Mouse (Mus musculus) C2C12 (cell line): ENCODE data around the gene Bmf. TPM values are rescaled to one million over a fixed set of nuclear protein-coding genes. Genes with fewer than 3 reads are reported as not detected.

ENCODE experiments used
- H3K27me3 ChIP-seq: one replicate; pipeline ENCODE4 v1.6.1; 2011; ENCODE audit not compliant: control insufficient read depth, insufficient read depth, insufficient read length
- H3K36me3 ChIP-seq: one replicate; pipeline ENCODE4 v1.6.1; 2011; ENCODE audit not compliant: control insufficient read depth, insufficient read depth
- H3K4me3 ChIP-seq: one replicate; pipeline ENCODE4 v1.5.1; 2011; ENCODE audit warnings: mild to moderate bottlenecking, control low read depth; ENCODE audit not compliant: poor library complexity, insufficient read depth, severe bottlenecking
- H3K79me2 ChIP-seq: one replicate; pipeline ENCODE4 v1.6.1; 2011; ENCODE audit not compliant: control insufficient read depth, insufficient read depth
- H3K79me3 ChIP-seq: one replicate; pipeline ENCODE4 v1.6.1; 2011; ENCODE audit warnings: low read depth, control low read depth
- H3ac ChIP-seq: one replicate; pipeline ENCODE3; 2011; ENCODE audit warnings: low read depth; ENCODE audit not compliant: control insufficient read depth, insufficient read length
- CEBPB ChIP-seq: IDR thresholded peaks from one replicate; pipeline ENCODE4 v1.6.1; 2011; ENCODE audit warnings: low read depth, mild to moderate bottlenecking, control low read depth, moderate library complexity
- CTCF ChIP-seq: IDR thresholded peaks from one replicate; pipeline ENCODE4 v1.5.1; 2011; ENCODE audit not compliant: control insufficient read depth, insufficient read depth, insufficient read length
- FOSL1 ChIP-seq: IDR thresholded peaks from one replicate; pipeline ENCODE4 v1.8.0; 2011; ENCODE audit warnings: mild to moderate bottlenecking, low read length; ENCODE audit not compliant: poor library complexity, insufficient read depth, severe bottlenecking
- MAX ChIP-seq: IDR thresholded peaks from one replicate; pipeline ENCODE4 v1.6.1; 2011; ENCODE audit warnings: mild to moderate bottlenecking, control low read depth
- MYOD1 ChIP-seq: IDR thresholded peaks from one replicate; pipeline ENCODE4 v1.6.1; 2011; ENCODE audit warnings: low read depth; ENCODE audit not compliant: control insufficient read depth, insufficient read length
- MYOG ChIP-seq: IDR thresholded peaks from one replicate; pipeline ENCODE4 v1.6.1; 2011; ENCODE audit not compliant: control insufficient read depth, insufficient read length; ENCODE audit errors: extremely low read depth
- USF1 ChIP-seq: IDR thresholded peaks from one replicate; pipeline ENCODE4 v1.6.1; 2011; ENCODE audit warnings: low read depth, mild to moderate bottlenecking, control low read depth, moderate library complexity
- polyA plus RNA-seq: library from polyadenylated mRNA; unstranded; fragments of >200 nt; fragmentation: generic; extraction: Trizol; gene quantifications from one replicate; pipeline ENCODE4 v1.2.1, GENCODE M21; 2012; ENCODE audit warnings: missing spikeins

Bmf gene
- polyA plus RNA-seq, 1 experiment: 0.42 TPM

DNA sequence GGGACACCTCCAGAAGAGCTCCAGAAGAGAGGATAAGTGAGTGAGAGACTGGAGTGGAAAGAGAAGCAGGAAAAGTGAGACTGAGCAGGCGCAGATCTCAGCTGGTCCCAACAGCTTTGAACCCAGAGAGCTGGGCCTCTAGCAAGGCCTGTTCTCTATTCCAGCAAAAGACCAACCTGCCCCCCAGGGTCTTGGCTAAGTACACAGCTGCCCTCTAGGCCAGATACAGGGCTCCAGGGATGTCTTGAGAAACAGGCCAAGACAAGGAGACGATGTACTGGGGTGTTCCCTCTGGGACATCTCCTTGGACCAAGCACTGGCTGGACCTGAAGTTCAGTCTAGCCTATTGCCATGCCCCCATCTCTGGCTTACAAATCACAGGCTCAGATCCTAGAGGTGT, 49.3 kb downstream of the Bmf start:
- H3K27me3 ChIP-seq: no peaks in the 10 kb centered on the region
- no peak overlapping the region for H3K4me3 ChIP-seq
- no peak overlapping the region for H3ac ChIP-seq
- H3K79me3 ChIP-seq: no peaks in the 10 kb centered on the region
- no peaks in the 10 kb centered on the region for H3K36me3 ChIP-seq
- H3K79me2 ChIP-seq: no peaks in the 10 kb centered on the region
- TF ChIP-seq CTCF: no peak
- no peak for TF ChIP-seq MYOG
- no peak for TF ChIP-seq MAX
- TF ChIP-seq MYOD1: no peak
- no peak for TF ChIP-seq FOSL1
- TF ChIP-seq CEBPB: no peak
- no peak for TF ChIP-seq USF1

DNA sequence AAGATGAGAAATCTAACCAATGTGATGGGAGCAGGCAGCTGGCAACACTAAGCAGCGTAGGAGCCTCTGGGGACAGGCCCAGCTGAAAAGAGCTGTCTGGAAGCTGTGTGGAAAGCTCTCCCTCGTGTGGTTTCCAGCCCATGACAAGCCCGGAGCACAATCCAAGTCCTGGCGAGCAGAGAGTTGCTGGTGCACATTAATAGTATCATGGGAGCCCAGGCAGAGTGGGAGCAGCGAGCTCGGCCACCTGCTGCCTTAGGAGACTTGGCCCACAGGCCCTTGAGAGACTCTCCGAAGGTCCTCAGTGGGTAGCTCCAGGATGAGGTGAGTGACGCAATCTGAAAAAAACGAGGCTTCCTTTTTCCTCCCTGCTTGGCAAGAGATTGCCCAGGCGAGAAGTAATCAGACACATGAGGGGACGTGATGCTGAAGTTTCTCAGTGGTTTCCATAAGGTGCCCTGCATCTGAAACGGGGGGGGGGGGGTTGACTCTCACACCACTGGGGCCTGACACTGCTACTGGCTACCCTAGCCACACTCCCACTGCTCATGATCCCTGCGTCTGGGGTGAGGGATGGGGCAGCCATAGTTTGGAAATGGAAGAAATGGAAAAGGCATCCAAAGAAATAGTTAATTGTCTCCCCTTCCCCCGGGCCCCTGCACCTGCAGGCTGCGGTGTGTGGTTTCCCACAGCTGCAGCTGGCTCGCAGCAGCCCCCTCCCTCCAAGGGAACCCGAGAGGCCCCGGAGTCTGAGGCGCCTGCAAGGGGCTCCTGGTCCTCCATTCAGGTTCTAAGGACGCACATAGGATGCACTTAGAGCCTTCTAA, 50.1 kb downstream of the Bmf start:
- Histone ChIP-seq H3ac (no peak overlapping the region), H3K79me2 (no peaks in the 10 kb centered on the region), H3K4me3 (no peak overlapping the region), H3K27me3 (no peaks in the 10 kb centered on the region), H3K79me3 (no peaks in the 10 kb centered on the region), H3K36me3 (no peaks in the 10 kb centered on the region)
- TF ChIP-seq CTCF: no peak
- TF ChIP-seq FOSL1: no peak
- TF ChIP-seq MYOG: no peak
- no peak for TF ChIP-seq USF1
- no peak for TF ChIP-seq MYOD1
- TF ChIP-seq MAX: no peak
- TF ChIP-seq CEBPB: no peak

DNA sequence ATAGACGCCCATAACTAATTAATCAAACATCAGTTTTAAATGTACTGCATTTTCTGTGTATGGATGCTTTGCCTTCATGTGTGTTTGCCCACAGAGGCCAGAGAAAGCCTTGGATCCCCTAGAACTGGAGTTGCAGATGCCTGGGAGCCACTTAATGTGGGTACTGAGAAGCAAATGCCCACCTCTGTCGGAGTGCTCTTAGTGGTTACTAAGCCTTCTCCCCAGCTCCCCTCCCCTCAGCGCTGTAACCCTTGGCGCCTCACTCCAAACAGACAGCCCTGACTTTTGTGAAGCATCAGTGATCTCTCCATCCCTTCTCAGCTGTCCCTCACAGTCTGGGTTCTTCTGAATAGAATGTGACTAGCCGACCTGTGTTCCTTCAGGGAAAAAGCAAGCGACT, 51.0 kb downstream of the Bmf start:
- TF ChIP-seq FOSL1: no peak
- no peak for TF ChIP-seq CTCF
- no peak for TF ChIP-seq MAX
- no peak for TF ChIP-seq USF1
- no peak for TF ChIP-seq MYOD1
- no peak for TF ChIP-seq CEBPB
- TF ChIP-seq MYOG: no peak
- Histone ChIP-seq H3K79me3 (no peaks in the 10 kb centered on the region), H3K4me3 (no peak overlapping the region), H3ac (no peak overlapping the region), H3K79me2 (no peaks in the 10 kb centered on the region), H3K27me3 (no peaks in the 10 kb centered on the region), H3K36me3 (no peaks in the 10 kb centered on the region)

DNA sequence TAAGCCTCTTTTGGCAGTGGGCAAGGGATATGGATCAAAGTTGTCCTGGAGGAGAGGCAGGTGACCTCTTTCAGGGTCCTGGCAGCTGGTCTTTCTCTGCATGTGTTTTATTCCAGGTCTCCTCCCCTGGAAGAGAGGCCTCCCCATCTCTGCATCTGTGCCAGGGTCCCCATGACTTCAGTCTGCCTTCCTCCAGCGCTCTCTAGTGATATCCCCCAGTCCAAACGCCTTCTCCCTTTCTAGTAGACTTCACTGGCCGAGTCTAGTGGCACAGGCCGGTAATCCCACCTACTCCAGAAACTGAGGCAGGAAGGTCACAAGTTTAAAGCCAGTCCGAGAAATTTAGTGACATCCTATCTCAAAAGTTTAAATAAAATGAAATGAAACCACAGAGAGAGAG, 51.6 kb downstream of the Bmf start:
- no peak overlapping the region for H3ac ChIP-seq
- TF ChIP-seq USF1: no peak
- TF ChIP-seq CEBPB: no peak
- no peak for TF ChIP-seq FOSL1
- TF ChIP-seq MYOG: no peak
- TF ChIP-seq MAX: no peak
- no peak for TF ChIP-seq MYOD1
- TF ChIP-seq CTCF: no peak
- no peaks in the 10 kb centered on the region for H3K27me3 ChIP-seq
- H3K79me2 ChIP-seq: no peaks in the 10 kb centered on the region
- H3K36me3 ChIP-seq: no peaks in the 10 kb centered on the region
- H3K79me3 ChIP-seq: no peaks in the 10 kb centered on the region
- H3K4me3 ChIP-seq: no peak overlapping the region

DNA sequence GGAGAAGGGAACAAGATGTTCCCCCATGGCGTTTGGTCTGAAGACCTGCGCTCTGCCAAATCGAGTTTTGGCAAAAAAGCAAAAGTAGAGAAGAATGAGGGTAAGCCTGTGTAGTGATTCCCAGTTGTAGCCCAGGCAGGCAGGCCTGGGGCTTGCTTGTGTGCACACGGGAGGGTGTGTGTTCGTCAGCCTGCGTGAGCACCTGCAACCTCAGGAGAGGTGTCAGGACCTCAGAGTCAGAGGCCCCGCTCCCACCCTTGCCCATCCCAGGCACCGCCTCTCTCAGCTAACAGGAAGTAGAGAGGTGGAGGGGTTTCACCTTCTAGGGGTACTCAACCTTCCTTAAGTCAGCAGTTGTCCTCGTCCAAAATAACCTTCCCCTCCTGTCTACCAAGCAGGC, 54.5 kb downstream of the Bmf start:
- Histone ChIP-seq H3K4me3 (no peak overlapping the region), H3K79me2 (no peaks in the 10 kb centered on the region), H3K79me3 (no peaks in the 10 kb centered on the region), H3ac (no peak overlapping the region), H3K27me3 (no peaks in the 10 kb centered on the region), H3K36me3 (no peaks in the 10 kb centered on the region)
- TF ChIP-seq MAX (no peak), CEBPB (no peak), CTCF (no peak), MYOD1 (no peak), MYOG (no peak), USF1 (no peak), FOSL1 (no peak)

DNA sequence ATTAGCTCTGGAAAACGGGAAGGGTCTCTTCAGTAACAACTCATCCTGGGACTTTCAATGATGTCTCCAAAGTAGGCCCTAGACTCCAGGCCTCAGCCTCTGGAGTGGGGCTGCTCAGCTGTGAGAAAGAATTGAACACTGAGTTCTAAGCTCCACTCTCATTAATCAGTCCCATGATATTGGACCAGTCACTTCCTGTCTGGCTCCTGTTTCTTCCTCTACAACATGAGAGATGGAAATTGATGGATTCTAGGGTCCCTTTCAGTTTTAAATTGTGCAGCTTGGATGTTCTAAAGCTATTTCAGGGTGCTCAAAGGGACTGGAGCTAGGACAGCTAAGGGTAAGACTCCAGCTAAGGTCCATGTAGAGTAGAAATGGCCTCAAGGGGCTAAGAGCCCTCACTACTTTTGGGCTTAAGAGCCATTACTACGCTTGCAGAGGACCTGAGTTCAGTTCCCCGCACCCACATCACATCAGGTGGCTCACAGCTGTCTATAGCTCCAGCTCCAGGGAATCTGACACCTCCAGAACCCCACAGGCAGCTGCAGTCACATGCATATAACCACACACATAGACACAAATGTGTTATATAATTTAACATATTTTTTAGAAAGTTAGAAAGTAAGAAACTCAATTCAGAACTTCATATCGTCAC, 57.6 kb downstream of the Bmf start:
- Histone ChIP-seq H3K79me3 (no peaks in the 10 kb centered on the region), H3K36me3 (no peaks in the 10 kb centered on the region), H3K79me2 (no peaks in the 10 kb centered on the region), H3ac (no peak overlapping the region), H3K4me3 (no peak overlapping the region), H3K27me3 (no peaks in the 10 kb centered on the region)
- TF ChIP-seq FOSL1 (no peak), MAX (no peak), USF1 (no peak), MYOG (no peak)
